Mouse (Mus musculus): Measurements from ENCODE around the gene Xrcc4. TPM values are rescaled to one million over a fixed set of nuclear protein-coding genes. Genes with fewer than 3 reads are reported as not detected.

The Xrcc4 gene
- polyA plus RNA-seq, 1 experiment from 2014 or later = 14.2 TPM

Other genes with a start within 250 kb of the Xrcc4 start
- gene Tmem167, start 485 bp downstream of the Xrcc4 start, polyA plus RNA-seq (2015; fragmentation: Nextera tagmentation; extraction: Ambion mirVana) = 56.5 and 57.5 TPM in 2 replicates

Data from forebrain, embryonic 13.5 days (tissue).